In genomic region chr2:10569392-10569791, GRCm38 (mm10) we compare ENCODE assay signal across 14 mouse cellular contexts.
A peak's percentile ranks its signal among the peaks of the same experiment; 100 is the strongest.
DNase-seq lines count a peak whose midpoint lies in the region; ATAC-seq lines count a peak whose summit lies in the region.
"Had no signal": no experiment of that assay in that cellular context is flagged by ENCODE, and none has a peak within 500 bp of the region (broad histone marks: within the 10 kb centered on the region; RNA-seq: fewer than 3 reads in every experiment).

No protein-coding gene starts in this region.

- no peak for DNase-seq in heart, adult 18-20 months
- DNase-seq in embryo, embryonic 11 days = peak; percentile 13
- no peak for DNase-seq in MN1 (ENCODE audit: low spot score)
- no peak for DNase-seq in thymus, postnatal 10 days (ENCODE audit: low spot score in 2 of 2)
- DNase-seq: adrenal gland, postnatal 36 days; cerebellum, adult 18-20 months; kidney, postnatal 25 days; liver; lung, postnatal 10 days had no signal

- H3K4me1 ChIP-seq in heart, embryonic 15.5 days (replicated peaks) = peaks cover 12% of the 10 kb centered on the region
- no peaks in the 10 kb centered on the region; the same call in 1 of the 2 replicates for H3K4me1 ChIP-seq in forebrain, embryonic 16.5 days (replicated peaks; ENCODE audit: control insufficient read depth, insufficient read depth, low read length)
- H3K4me1 ChIP-seq in midbrain, embryonic 15.5 days = peaks cover 4% of the 10 kb centered on the region; the same call in 1 of the 2 replicates
- H3K4me1 ChIP-seq: embryonic facial prominence, embryonic 15.5 days had no signal

- H3K27me3 ChIP-seq in heart, embryonic 15.5 days = no peaks in the 10 kb centered on the region
- no peaks in the 10 kb centered on the region for H3K27me3 ChIP-seq in forebrain, embryonic 16.5 days (replicated peaks; ENCODE audit: control insufficient read depth, insufficient read depth, low read length)
- no peaks in the 10 kb centered on the region for H3K27me3 ChIP-seq in midbrain, embryonic 15.5 days (replicated peaks)
- H3K27me3 ChIP-seq: embryonic facial prominence, embryonic 15.5 days had no signal

- no peaks in the 10 kb centered on the region for H3K36me3 ChIP-seq in heart, embryonic 15.5 days
- H3K36me3 ChIP-seq in forebrain, embryonic 16.5 days (ENCODE audit: control insufficient read depth, insufficient read depth) = no peaks in the 10 kb centered on the region
- no peaks in the 10 kb centered on the region for H3K36me3 ChIP-seq in midbrain, embryonic 15.5 days (replicated peaks)
- H3K36me3 ChIP-seq: embryonic facial prominence, embryonic 15.5 days had no signal

- H3K4me2 ChIP-seq in heart, embryonic 15.5 days = peak overlapping the region; percentile 41
- no peak overlapping the region for H3K4me2 ChIP-seq in forebrain, embryonic 16.5 days (ENCODE audit: low read length)
- no peak overlapping the region for H3K4me2 ChIP-seq in midbrain, embryonic 15.5 days
- H3K4me2 ChIP-seq: embryonic facial prominence, embryonic 15.5 days had no signal

- no peak overlapping the region for H3K27ac ChIP-seq in heart, embryonic 15.5 days
- H3K27ac ChIP-seq in forebrain, embryonic 16.5 days (ENCODE audit: low read length) = no peak overlapping the region
- H3K27ac ChIP-seq in midbrain, embryonic 15.5 days = no peak overlapping the region
- H3K27ac ChIP-seq: embryonic facial prominence, embryonic 15.5 days; stomach, postnatal 0 days had no signal

- H3K4me3 ChIP-seq in heart, embryonic 15.5 days = no peak overlapping the region
- no peak overlapping the region for H3K4me3 ChIP-seq in forebrain, embryonic 16.5 days (replicated peaks; ENCODE audit: low read length)
- H3K4me3 ChIP-seq in midbrain, embryonic 15.5 days = no peak overlapping the region
- H3K4me3 ChIP-seq: embryonic facial prominence, embryonic 15.5 days had no signal

- WGBS in heart, embryonic 15.5 days = 11% methylated on average over 6 of the region's 6 CpGs
- 50% methylated on average over 6 of the region's 6 CpGs for WGBS in forebrain, embryonic 16.5 days
- WGBS in midbrain, embryonic 15.5 days = 49% methylated on average over 6 of the region's 6 CpGs

- no peak for ATAC-seq in heart, embryonic 15.5 days (replicated peaks; ENCODE audit: insufficient number of reproducible peaks, insufficient read depth, low FRiP score, low read depth)
- ATAC-seq in forebrain, embryonic 16.5 days = peak; percentile 67
- ATAC-seq in midbrain, embryonic 15.5 days (replicated peaks) = peak; percentile 88

- H3K9ac ChIP-seq in heart, embryonic 15.5 days = no peak overlapping the region
- H3K9ac ChIP-seq in forebrain, embryonic 16.5 days (replicated peaks; ENCODE audit: low read depth, low read length) = no peak overlapping the region
- no peak overlapping the region for H3K9ac ChIP-seq in midbrain, embryonic 15.5 days
- H3K9ac ChIP-seq: embryonic facial prominence, embryonic 15.5 days had no signal

- H3K9me3 ChIP-seq in heart, embryonic 15.5 days (replicated peaks) = no peaks in the 10 kb centered on the region
- H3K9me3 ChIP-seq in forebrain, embryonic 16.5 days (ENCODE audit: control insufficient read depth, low read length) = no peaks in the 10 kb centered on the region
- H3K9me3 ChIP-seq in midbrain, embryonic 15.5 days = no peaks in the 10 kb centered on the region
- H3K9me3 ChIP-seq: embryonic facial prominence, embryonic 15.5 days had no signal
